Mouse (Mus musculus): Measurements from ENCODE around the gene Sipa1l1. TPM values are rescaled to one million over a fixed set of nuclear protein-coding genes. Genes with fewer than 3 reads are reported as not detected.

Sipa1l1 gene
- total and polyA plus RNA-seq, 3 experiments = 13.6 to 36.7 (median 23.6) TPM

- H3K4me3 ChIP-seq (replicated peaks in 1 of 3; ENCODE audit: low read depth in 2 of 3, low read length in 2 of 3, poor library complexity in 1 of 3) = no peak overlapping the region
- H3K27ac ChIP-seq (ENCODE audit: insufficient read depth, low read depth) = no peak overlapping the region
- peaks cover 10% of the 10 kb centered on the region for H3K9me3 ChIP-seq (replicated peaks; ENCODE audit: low read length)
- in situ Hi-C loops (cut with MboI; ENCODE audit: low pct_ligation_motif_present, low pct_unique_long_range_greater_than_20kb, low sequenced_read_pairs) = no loop called here
- H3K79me2 ChIP-seq (replicated peaks; ENCODE audit: control insufficient read depth, extremely low read depth, insufficient read depth, poor library complexity, severe bottlenecking) = no peaks in the 10 kb centered on the region
- H3K4me2 ChIP-seq (ENCODE audit: insufficient read depth, low read depth, poor library complexity, severe bottlenecking) = no peak overlapping the region
- no peak overlapping the region for H3K9ac ChIP-seq (ENCODE audit: insufficient read depth, low read depth)
- peaks cover 0 to 21% of the 10 kb centered on the region in 2 experiments for H3K36me3 ChIP-seq (replicated peaks in 1 of 2; ENCODE audit: control insufficient read depth in 1 of 2, insufficient read depth in 1 of 2, low read length in 1 of 2)
- TF ChIP-seq ELF1 (IDR thresholded peaks at IDR 0.05; ENCODE audit: low read depth, low read length) = no peak
- TF ChIP-seq BHLHE40 (IDR thresholded peaks at IDR 0.05; ENCODE audit: low read depth, low read length) = no peak
- TF ChIP-seq ETS1 (conservative IDR thresholded peaks at IDR 0.05; ENCODE audit: low read depth, low read length) = no peak
- no peak for TF ChIP-seq ZMIZ1 (IDR thresholded peaks at IDR 0.05; ENCODE audit: low read depth, low read length)
- no peak for TF ChIP-seq GABPA (IDR thresholded peaks at IDR 0.05; ENCODE audit: insufficient replicate concordance, low read depth, low read length)
- H3K4me1 ChIP-seq (ENCODE audit: control insufficient read depth in 1 of 2, insufficient read depth in 2 of 2) = peaks cover 7 to 64% of the 10 kb centered on the region in 2 experiments; a peak in 3 of 4 replicates
- dilution Hi-C loops (cut with MboI; ENCODE audit: extremely low pct_ligation_motif_present, extremely low pct_unique_long_range_greater_than_20kb, low sequenced_read_pairs) = no loop called here
- no peak for DNase-seq (ENCODE audit: extremely low read depth)
- H3K27me3 ChIP-seq (replicated peaks) = no peaks in the 10 kb centered on the region
These were observed 78.5 kb downstream of the Sipa1l1 start for GRCm38 (mm10) chr12:82247371-82248258.

- H3K4me2 ChIP-seq (ENCODE audit: insufficient read depth, low read depth, poor library complexity, severe bottlenecking) = no peak overlapping the region
- H3K4me1 ChIP-seq (ENCODE audit: control insufficient read depth in 1 of 2, insufficient read depth in 2 of 2) = peaks cover 7 to 66% of the 10 kb centered on the region in 2 experiments; a peak in 3 of 4 replicates
- TF ChIP-seq EP300 (IDR thresholded peaks at IDR 0.05; ENCODE audit: low read length) = no peak
- TF ChIP-seq SMC3 (IDR thresholded peaks at IDR 0.05; ENCODE audit: low read depth, low read length) = no peak
- H3K36me3 ChIP-seq (replicated peaks in 1 of 2; ENCODE audit: control insufficient read depth in 1 of 2, insufficient read depth in 1 of 2, low read length in 1 of 2) = peaks cover 0 to 23% of the 10 kb centered on the region in 2 experiments
- H3K9me3 ChIP-seq (replicated peaks; ENCODE audit: low read length) = peaks cover 10% of the 10 kb centered on the region
- in situ Hi-C loops (cut with MboI; ENCODE audit: low pct_ligation_motif_present, low pct_unique_long_range_greater_than_20kb, low sequenced_read_pairs) = no loop called here
- H3K27me3 ChIP-seq (replicated peaks) = no peaks in the 10 kb centered on the region
- dilution Hi-C loops (cut with MboI; ENCODE audit: extremely low pct_ligation_motif_present, extremely low pct_unique_long_range_greater_than_20kb, low sequenced_read_pairs) = no loop called here
- H3K27ac ChIP-seq (ENCODE audit: insufficient read depth, low read depth) = no peak overlapping the region
- H3K4me3 ChIP-seq (replicated peaks in 1 of 3; ENCODE audit: low read depth in 2 of 3, low read length in 2 of 3, poor library complexity in 1 of 3) = no peak overlapping the region
- DNase-seq (ENCODE audit: extremely low read depth) = no peak
- H3K79me2 ChIP-seq (replicated peaks; ENCODE audit: control insufficient read depth, extremely low read depth, insufficient read depth, poor library complexity, severe bottlenecking) = no peaks in the 10 kb centered on the region
- H3K9ac ChIP-seq (ENCODE audit: insufficient read depth, low read depth) = no peak overlapping the region
These were observed 79.4 kb downstream of the Sipa1l1 start for GRCm38 (mm10) chr12:82248501-82248900.

- Histone ChIP-seq H3K4me2 (ENCODE audit: insufficient read depth, low read depth, poor library complexity, severe bottlenecking) (no peak overlapping the region), H3K36me3 (replicated peaks in 1 of 2; ENCODE audit: control insufficient read depth in 1 of 2, insufficient read depth in 1 of 2, low read length in 1 of 2) (peaks cover 0 to 26% of the 10 kb centered on the region in 2 experiments), H3K27ac (ENCODE audit: insufficient read depth, low read depth) (no peak overlapping the region), H3K4me3 (replicated peaks in 1 of 3; ENCODE audit: low read depth in 2 of 3, low read length in 2 of 3, poor library complexity in 1 of 3) (no peak overlapping the region), H3K4me1 (ENCODE audit: control insufficient read depth in 1 of 2, insufficient read depth in 2 of 2) (peaks cover 5 to 45% of the 10 kb centered on the region in 2 experiments; a peak in 3 of 4 replicates), H3K9me3 (replicated peaks; ENCODE audit: low read length) (peaks cover 10% of the 10 kb centered on the region), H3K79me2 (replicated peaks; ENCODE audit: control insufficient read depth, extremely low read depth, insufficient read depth, poor library complexity, severe bottlenecking) (no peaks in the 10 kb centered on the region; the same call in 1 of the 2 replicates), H3K9ac (ENCODE audit: insufficient read depth, low read depth) (no peak overlapping the region), H3K27me3 (replicated peaks) (no peaks in the 10 kb centered on the region)
- TF ChIP-seq POLR2A (IDR thresholded peaks at IDR 0.05; ENCODE audit: low read depth, low read length) (no peak), RCOR1 (conservative IDR thresholded peaks at IDR 0.05; ENCODE audit: low read depth, low read length) (no peak)
- dilution Hi-C loops (cut with MboI; ENCODE audit: extremely low pct_ligation_motif_present, extremely low pct_unique_long_range_greater_than_20kb, low sequenced_read_pairs) (no loop called here), in situ Hi-C loops (cut with MboI; ENCODE audit: low pct_ligation_motif_present, low pct_unique_long_range_greater_than_20kb, low sequenced_read_pairs) (loop anchor here (25.0 kb wide), 1 partner anchor 264 kb away; no protein-coding TSS in a partner anchor)
- DNase-seq (ENCODE audit: extremely low read depth) = no peak
These were observed 82.2 kb downstream of the Sipa1l1 start for GRCm38 (mm10) chr12:82251328-82251727.
